Mouse (Mus musculus): Measurements from ENCODE around the gene Ssbp1. TPM values are rescaled to one million over a fixed set of nuclear protein-coding genes. Genes with fewer than 3 reads are reported as not detected.

Ssbp1 gene
- polyA plus RNA-seq, 1 experiment from 2014 or later: 141 TPM

GRCm38 (mm10) chr6:40471720-40472010, 513 bp downstream of the Ssbp1 start:
- H3K4me2 ChIP-seq (replicated peaks): peak overlapping the region; percentile 63
- 0% methylated on average over 7 of the region's 7 CpGs for WGBS
- ATAC-seq (ENCODE audit: insufficient number of reproducible peaks, low FRiP score, low TSS enrichment, low read depth): no peak

GRCm38 (mm10) chr6:40476132-40476531, 5.0 kb downstream of the Ssbp1 start:
- H3K27me3 ChIP-seq: no peaks in the 10 kb centered on the region
- H3K36me3 ChIP-seq: peaks cover 52% of the 10 kb centered on the region
- H3K9ac ChIP-seq: no peak overlapping the region
- H3K27ac ChIP-seq (replicated peaks): no peak overlapping the region
- ATAC-seq (ENCODE audit: insufficient number of reproducible peaks, low FRiP score, low TSS enrichment, low read depth): no peak
- H3K4me2 ChIP-seq (replicated peaks): no peak overlapping the region
- H3K4me1 ChIP-seq: peaks cover 8% of the 10 kb centered on the region
- WGBS: 90% methylated on average over 4 of the region's 4 CpGs
- no peaks in the 10 kb centered on the region for H3K9me3 ChIP-seq (replicated peaks)
- H3K4me3 ChIP-seq (replicated peaks): no peak overlapping the region

More at GRCm38 (mm10) chr6:40471720-40472010, 513 bp downstream of the Ssbp1 start:
- Histone ChIP-seq H3K9me3 (replicated peaks) (no peaks in the 10 kb centered on the region), H3K4me1 (peaks cover 8% of the 10 kb centered on the region), H3K36me3 (peaks cover 29% of the 10 kb centered on the region), H3K4me3 (replicated peaks) (peak overlapping the region; percentile 87), H3K9ac (peak overlapping the region; percentile 93), H3K27ac (replicated peaks) (peak overlapping the region; percentile 98), H3K27me3 (no peaks in the 10 kb centered on the region)

DNA sequence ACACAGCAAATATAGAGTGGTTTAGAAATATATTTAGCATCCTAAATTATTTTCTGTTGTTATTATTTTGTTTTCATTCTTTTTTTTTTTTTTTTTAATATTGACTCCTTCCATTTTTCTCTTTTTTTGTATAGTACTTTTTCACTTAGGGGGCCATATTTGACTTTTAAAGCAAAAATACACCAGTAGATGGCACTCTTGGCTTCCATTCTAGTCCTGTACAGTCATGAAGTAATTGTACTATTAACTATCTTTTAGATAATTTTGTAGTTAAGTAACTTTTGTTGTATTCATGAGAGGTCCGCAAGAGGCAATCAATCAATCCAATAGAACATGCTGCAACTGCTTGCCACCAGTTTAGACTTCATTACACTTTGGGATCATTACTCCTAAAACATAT, 8.6 kb downstream of the Ssbp1 start:
- no peaks in the 10 kb centered on the region for H3K9me3 ChIP-seq (replicated peaks)
- H3K9ac ChIP-seq: no peak overlapping the region
- H3K27ac ChIP-seq (replicated peaks): no peak overlapping the region
- 92% methylated on average over 1 of the region's 1 CpGs for WGBS
- H3K4me2 ChIP-seq (replicated peaks): no peak overlapping the region
- H3K4me3 ChIP-seq (replicated peaks): no peak overlapping the region
- H3K36me3 ChIP-seq: peaks cover 68% of the 10 kb centered on the region
- no peak for ATAC-seq (ENCODE audit: insufficient number of reproducible peaks, low FRiP score, low TSS enrichment, low read depth)
- H3K4me1 ChIP-seq: no peaks in the 10 kb centered on the region
- no peaks in the 10 kb centered on the region for H3K27me3 ChIP-seq

DNA sequence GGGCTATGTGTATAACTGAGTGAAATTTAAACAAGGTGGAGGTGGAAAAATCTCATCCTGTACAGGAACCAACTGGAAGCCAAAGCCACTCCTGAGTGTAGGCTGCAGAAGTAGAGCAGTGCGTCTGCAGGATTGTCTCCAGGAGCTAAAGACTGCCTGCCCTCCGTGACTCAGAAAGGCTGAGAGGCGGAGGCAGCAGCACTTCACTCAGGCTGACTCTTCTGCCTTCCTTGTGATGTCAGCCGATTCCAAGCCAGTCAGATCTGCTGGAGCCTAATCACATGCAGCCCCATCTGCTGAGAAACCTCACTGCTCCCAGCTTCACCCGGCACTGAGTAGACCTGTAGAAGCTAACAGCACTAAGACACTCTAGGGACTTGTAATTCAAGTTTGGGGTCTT, 11.2 kb downstream of the Ssbp1 start:
- Histone ChIP-seq H3K36me3 (peaks cover 47% of the 10 kb centered on the region), H3K27ac (replicated peaks) (no peak overlapping the region), H3K4me3 (replicated peaks) (no peak overlapping the region), H3K9me3 (replicated peaks) (no peaks in the 10 kb centered on the region), H3K27me3 (no peaks in the 10 kb centered on the region), H3K4me1 (no peaks in the 10 kb centered on the region), H3K9ac (no peak overlapping the region), H3K4me2 (replicated peaks) (no peak overlapping the region)
- WGBS: 90% methylated on average over 5 of the region's 5 CpGs
- ATAC-seq (ENCODE audit: insufficient number of reproducible peaks, low FRiP score, low TSS enrichment, low read depth): no peak

GRCm38 (mm10) chr6:40490933-40491332, 19.8 kb downstream of the Ssbp1 start, which contains the start of gene Tas2r137:
Gene Tas2r137, plus strand, starts transcription at chr6:40491233.
- no peaks in the 10 kb centered on the region for H3K27me3 ChIP-seq
- no peaks in the 10 kb centered on the region for H3K36me3 ChIP-seq
- H3K4me3 ChIP-seq (replicated peaks): no peak within 1 kb of the TSS
- H3K9ac ChIP-seq: no peak within 1 kb of the TSS
- H3K9me3 ChIP-seq (replicated peaks): no peaks in the 10 kb centered on the region
- no peaks in the 10 kb centered on the region for H3K4me1 ChIP-seq
- no peak within 1 kb of the TSS for H3K27ac ChIP-seq (replicated peaks)
- no peak for ATAC-seq (ENCODE audit: insufficient number of reproducible peaks, low FRiP score, low TSS enrichment, low read depth)
- H3K4me2 ChIP-seq (replicated peaks): no peak within 1 kb of the TSS

DNA sequence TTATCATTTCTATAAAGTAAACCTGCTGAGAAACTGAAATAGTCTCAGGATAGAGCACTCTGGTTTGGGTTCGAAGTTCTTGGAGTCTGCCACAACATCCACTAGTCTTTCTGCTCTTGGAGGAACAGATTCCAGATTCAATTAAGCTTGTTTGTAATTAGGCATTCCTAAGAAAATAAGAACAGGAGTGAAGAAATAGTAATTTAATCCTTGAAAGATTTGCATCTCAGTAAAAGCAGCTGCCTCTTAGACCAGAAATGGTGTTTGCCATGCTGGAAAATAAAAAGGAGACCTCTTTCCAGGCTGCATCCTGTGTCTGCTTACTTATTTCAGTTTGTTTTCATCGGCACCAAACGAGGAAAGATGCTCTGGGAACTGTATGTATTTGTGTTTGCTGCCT, 22.1 kb downstream of the Ssbp1 start, which contains the start of gene Tas2r108:
TSS of gene Tas2r108 (plus strand) at position 301 of the 400 bp plus-strand sequence.
- no peak for ATAC-seq (ENCODE audit: insufficient number of reproducible peaks, low FRiP score, low TSS enrichment, low read depth)
- 85% methylated on average over 3 of the region's 3 CpGs for WGBS

DNA sequence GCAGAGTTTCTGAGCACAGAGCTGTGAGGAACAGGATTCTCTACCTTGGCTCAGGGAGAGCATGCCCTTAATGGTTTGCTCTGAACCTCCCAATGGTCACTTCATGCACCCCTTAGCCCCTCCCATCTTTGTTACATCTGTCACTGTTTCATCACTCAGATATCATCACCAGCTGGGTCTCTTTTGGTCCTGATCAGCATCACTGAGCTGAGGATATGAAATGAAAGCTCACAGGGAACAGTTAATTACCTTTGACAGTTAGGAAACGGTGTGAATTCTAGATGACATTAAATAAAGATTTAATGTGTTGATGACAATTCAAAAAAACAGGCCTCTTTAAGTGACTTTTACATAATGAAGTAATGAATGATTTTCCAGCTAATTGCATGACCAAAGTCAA, 48.3 kb downstream of the Ssbp1 start, which contains the start of gene Prss37:
TSS of gene Prss37 (minus strand) at position 101 of the 400 bp plus-strand sequence.
- H3K36me3 ChIP-seq: no peaks in the 10 kb centered on the region
- no peaks in the 10 kb centered on the region for H3K4me1 ChIP-seq
- no peak within 1 kb of the TSS for H3K4me2 ChIP-seq (replicated peaks)
- H3K4me3 ChIP-seq (replicated peaks): no peak within 1 kb of the TSS
- 71% methylated on average over 1 of the region's 1 CpGs for WGBS
- no peaks in the 10 kb centered on the region for H3K27me3 ChIP-seq
- H3K9me3 ChIP-seq (replicated peaks): no peaks in the 10 kb centered on the region
- no peak within 1 kb of the TSS for H3K9ac ChIP-seq
- no peak within 1 kb of the TSS for H3K27ac ChIP-seq (replicated peaks)
- no peak for ATAC-seq (ENCODE audit: insufficient number of reproducible peaks, low FRiP score, low TSS enrichment, low read depth)

More for the DNA sequence above, 22.1 kb downstream of the Ssbp1 start, which contains the start of gene Tas2r108:
- Histone ChIP-seq H3K4me2 (replicated peaks) (no peak within 1 kb of the TSS), H3K36me3 (no peaks in the 10 kb centered on the region), H3K9ac (no peak within 1 kb of the TSS), H3K4me3 (replicated peaks) (no peak within 1 kb of the TSS), H3K27ac (replicated peaks) (no peak within 1 kb of the TSS), H3K27me3 (no peaks in the 10 kb centered on the region), H3K4me1 (no peaks in the 10 kb centered on the region), H3K9me3 (replicated peaks) (no peaks in the 10 kb centered on the region)

Other genes with a start within 250 kb of the Ssbp1 start
- 40.6 and 44.0 TPM in 2 replicates for gene Agk, start 146.2 kb upstream of the Ssbp1 start, polyA plus RNA-seq (2015; fragmentation: Nextera tagmentation; extraction: Ambion mirVana)
- 8.0 and 10.7 TPM in 2 replicates for gene E330009J07Rik, start 35.2 kb upstream of the Ssbp1 start, polyA plus RNA-seq (2015; fragmentation: Nextera tagmentation; extraction: Ambion mirVana)
- not detected in 2 replicates for gene Wee2, start 32.3 kb upstream of the Ssbp1 start, polyA plus RNA-seq (2015; fragmentation: Nextera tagmentation; extraction: Ambion mirVana)
- gene Tas2r137, start 19.9 kb downstream of the Ssbp1 start, polyA plus RNA-seq (2015; fragmentation: Nextera tagmentation; extraction: Ambion mirVana): not detected in 2 replicates
- gene Tas2r108, start 22.2 kb downstream of the Ssbp1 start, polyA plus RNA-seq (2015; fragmentation: Nextera tagmentation; extraction: Ambion mirVana): not detected in 2 replicates
- not detected in 2 replicates for gene Prss37, start 48.2 kb downstream of the Ssbp1 start, polyA plus RNA-seq (2015; fragmentation: Nextera tagmentation; extraction: Ambion mirVana)
- not detected in 2 replicates for gene Olfr461, start 83.7 kb downstream of the Ssbp1 start, polyA plus RNA-seq (2015; fragmentation: Nextera tagmentation; extraction: Ambion mirVana)
- gene Olfr460, start 98.1 kb downstream of the Ssbp1 start, polyA plus RNA-seq (2015; fragmentation: Nextera tagmentation; extraction: Ambion mirVana): not detected in 2 replicates
- gene Clec5a, start 114.5 kb downstream of the Ssbp1 start, polyA plus RNA-seq (2015; fragmentation: Nextera tagmentation; extraction: Ambion mirVana): 1.6 and 1.8 TPM in 2 replicates
- gene Tas2r138, start 142.0 kb downstream of the Ssbp1 start, polyA plus RNA-seq (2015; fragmentation: Nextera tagmentation; extraction: Ambion mirVana): not detected in 2 replicates
- 0.05 and 0.16 TPM in 2 replicates for gene Mgam, start 157.5 kb downstream of the Ssbp1 start, polyA plus RNA-seq (2015; fragmentation: Nextera tagmentation; extraction: Ambion mirVana)

Data from embryonic facial prominence, embryonic 15.5 days (tissue).